Mouse (Mus musculus): ENCODE measurements around the gene D17H6S53E.

DNA sequence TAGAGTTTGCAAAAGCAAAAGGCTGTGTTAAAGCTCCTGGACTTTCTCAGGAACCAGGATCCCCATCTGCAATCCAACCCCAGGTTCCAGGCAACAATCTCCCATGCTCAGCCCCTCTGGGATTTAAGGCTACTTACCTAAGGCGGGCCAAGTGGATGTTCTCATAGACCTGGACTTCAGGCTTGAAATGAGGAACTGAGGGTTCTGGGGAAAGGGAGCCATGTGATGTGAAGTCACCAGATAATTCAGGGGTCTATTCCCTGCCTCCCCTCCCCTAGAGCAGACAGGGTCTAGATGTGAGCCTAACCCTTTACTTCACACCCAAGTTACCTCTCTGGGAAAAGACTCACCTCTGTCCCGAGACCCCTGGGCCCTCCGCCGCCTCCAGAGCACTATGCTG lies 45.5 kb upstream of the D17H6S53E start:
- TF ChIP-seq CTCF (IDR thresholded peaks at IDR 0.05; ENCODE audit: control insufficient read depth, insufficient read depth, insufficient read length) (no peak), CEBPB (IDR thresholded peaks at IDR 0.05; ENCODE audit: low read depth) (no peak), MYOG (IDR thresholded peaks at IDR 0.05; ENCODE audit: control insufficient read depth, extremely low read depth, insufficient read length) (no peak)
